Mouse (Mus musculus): ENCODE measurements around the gene Mylk. TPM values are rescaled to one million over a fixed set of nuclear protein-coding genes. Genes with fewer than 3 reads are reported as not detected.

Gene Mylk
- polyA plus RNA-seq, 1 experiment, result 6.3 TPM

- Histone ChIP-seq H3K27ac (ENCODE audit: insufficient read depth, low read length) (no peak overlapping the region), H3K4me3 (replicated peaks; ENCODE audit: insufficient read depth, low read depth, low read length) (no peak overlapping the region), H3K27me3 (ENCODE audit: control insufficient read depth, insufficient read depth, low read length) (no peaks in the 10 kb centered on the region), H3K4me1 (ENCODE audit: control insufficient read depth, insufficient read depth, low read length) (peaks cover 4% of the 10 kb centered on the region)
- WGBS, result 79% methylated on average over 6 of the region's 6 CpGs
- DNase-seq, result no peak
- TF ChIP-seq POLR2A (IDR thresholded peaks at IDR 0.05; ENCODE audit: borderline replicate concordance, insufficient read depth, low read length) (no peak), CTCF (IDR thresholded peaks at IDR 0.05; ENCODE audit: borderline replicate concordance, insufficient read depth, low read depth, low read length) (no peak)
These were observed 301.2 kb downstream of the Mylk start for GRCm38 (mm10) chr16:35046081-35046775.

GRCm38 (mm10) chr16:35047272-35047969 is 302.4 kb downstream of the Mylk start:
- Histone ChIP-seq H3K4me3 (replicated peaks; ENCODE audit: insufficient read depth, low read depth, low read length) (no peak overlapping the region), H3K27ac (ENCODE audit: insufficient read depth, low read length) (no peak overlapping the region), H3K27me3 (ENCODE audit: control insufficient read depth, insufficient read depth, low read length) (no peaks in the 10 kb centered on the region), H3K4me1 (ENCODE audit: control insufficient read depth, insufficient read depth, low read length) (peaks cover 5% of the 10 kb centered on the region)
- WGBS, result 94% methylated on average over 6 of the region's 6 CpGs
- TF ChIP-seq CTCF (IDR thresholded peaks at IDR 0.05; ENCODE audit: borderline replicate concordance, insufficient read depth, low read depth, low read length) (no peak), POLR2A (IDR thresholded peaks at IDR 0.05; ENCODE audit: borderline replicate concordance, insufficient read depth, low read length) (no peak)
- no peak for DNase-seq

- Histone ChIP-seq H3K4me1 (ENCODE audit: control insufficient read depth, insufficient read depth, low read length) (peaks cover 5% of the 10 kb centered on the region), H3K27me3 (ENCODE audit: control insufficient read depth, insufficient read depth, low read length) (no peaks in the 10 kb centered on the region), H3K27ac (ENCODE audit: insufficient read depth, low read length) (0 out of 2 replicates have a peak overlapping the region, but pooled peaks have one; percentile 47), H3K4me3 (replicated peaks; ENCODE audit: insufficient read depth, low read depth, low read length) (no peak overlapping the region)
- DNase-seq, result peak; percentile 38 to 60
- TF ChIP-seq CTCF (IDR thresholded peaks at IDR 0.05; ENCODE audit: borderline replicate concordance, insufficient read depth, low read depth, low read length) (no peak), POLR2A (IDR thresholded peaks at IDR 0.05; ENCODE audit: borderline replicate concordance, insufficient read depth, low read length) (no peak)
- 6% methylated on average over 5 of the region's 5 CpGs for WGBS
These were observed 306.1 kb downstream of the Mylk start for GRCm38 (mm10) chr16:35051066-35051465.

Other genes with a start within 250 kb of the Mylk start
- gene Kalrn, start 171.7 kb upstream of the Mylk start, polyA plus RNA-seq (2012; rRNA removed), result 17.9 and 19.7 TPM in 2 replicates
- 0.33 TPM in 1 of 2 replicates, not detected in the other for gene Ropn1, start 95.3 kb upstream of the Mylk start, polyA plus RNA-seq (2012; rRNA removed)
- gene Ccdc14, start 54.6 kb upstream of the Mylk start, polyA plus RNA-seq (2012; rRNA removed), result 2.6 and 3.1 TPM in 2 replicates

Data from cerebellum, adult 2 months (tissue).